Mouse (Mus musculus): ENCODE results near the gene Ngp.

- no peak for TF ChIP-seq GATA1 (IDR thresholded peaks at IDR 0.05; ENCODE audit: low read length)
- no peak for TF ChIP-seq TAL1 (IDR thresholded peaks at IDR 0.05; ENCODE audit: low read length)
These were observed 28.7 kb upstream of the Ngp start for GRCm38 (mm10) chr9:110390843-110391242.
